ENCODE assay signal across 8 mouse cellular contexts in genomic region chr9:42944536-42945006, GRCm38 (mm10). TPM values are rescaled to one million over a fixed set of nuclear protein-coding genes. Genes with fewer than 3 reads are reported as not detected.
DNase-seq lines count a peak whose midpoint lies in the region; ATAC-seq and TF ChIP-seq lines count a peak whose summit lies in the region.

No protein-coding gene starts in this region.

- no peak overlapping the region for H3K27ac ChIP-seq in cortical plate, adult 2 months (ENCODE audit: insufficient read depth, low read length)

- peak overlapping the region; percentile 53 for H3K4me3 ChIP-seq in cortical plate, adult 2 months (ENCODE audit: insufficient read depth, low read length)

- no peaks in the 10 kb centered on the region for H3K4me1 ChIP-seq in cortical plate, adult 2 months (ENCODE audit: control insufficient read depth, insufficient read depth, low read length)

- peak; percentile 62 for DNase-seq in adipocyte (ENCODE audit: low spot score)
- peak; percentile 89 for DNase-seq in gastrocnemius, postnatal 10 days
- DNase-seq in induced T-regulatory cell, adult 2 months (ENCODE audit: low read depth) = peak; percentile 72
- DNase-seq in left cerebral cortex, postnatal 10 days (ENCODE audit: extremely low spot score in 1 of 2, low spot score in 2 of 2) = peak; percentile 86 to 91
- DNase-seq in right cerebral cortex, postnatal 14 days = peak; percentile 90
- DNase-seq in urinary bladder, postnatal 25 days (ENCODE audit: low spot score) = peak; percentile 83

- intact Hi-C loops in left cerebral cortex, postnatal 10 days (cut with DNase I) = loop anchor here (2.0 to 5.0 kb wide), 5 partner anchors 152 to 617 kb away; no protein-coding TSS in a partner anchor

- TF ChIP-seq CTCF in cortical plate, adult 2 months (IDR thresholded peaks at IDR 0.05; ENCODE audit: extremely low read depth, insufficient read depth, low read length) = peak; percentile 75

- no peak for TF ChIP-seq POLR2A in cortical plate, adult 2 months (IDR thresholded peaks at IDR 0.05; ENCODE audit: extremely low read depth, insufficient read depth, low read length)

- ATAC-seq in megakaryocyte-erythroid progenitor cell, adult 5-6 weeks (replicated peaks; ENCODE audit: low FRiP score, low TSS enrichment, poor library complexity, severe bottlenecking) = peak; percentile 82

RNA-seq across cellular contexts. Expression of gene Grik4, which starts 0.3 kb away (rescaled TPM):
- polyA plus RNA-seq in cortical plate, adult 2 months (2012; rRNA removed) = 10.9 and 13.4 TPM in 2 replicates
- under 1 TPM; 0.52 to 0.56 TPM for total RNA-seq in gastrocnemius, postnatal 10 days (2021)
- total RNA-seq in left cerebral cortex, postnatal 10 days (2021) = 10 to 100 TPM; 13.4 to 14.5 TPM
- not detected in 2 replicates for total RNA-seq in megakaryocyte-erythroid progenitor cell, adult 5-6 weeks (2014; fragmentation: Nextera tagmentation)
- not detected in 2 replicates for total RNA-seq in megakaryocyte-erythroid progenitor cell, adult 5-6 weeks (2017)

Comparison
In these comparisons a context has a peak if more than half of its experiments do, and no peak if none do; other contexts are left out.
1. RNA of gene Grik4, which starts 0.3 kb away (total RNA-seq): 13.4 to 14.5 TPM in left cerebral cortex, postnatal 10 days; 0.52 to 0.56 TPM in gastrocnemius, postnatal 10 days and not detected in megakaryocyte-erythroid progenitor cell, adult 5-6 weeks; every median in the first group is over 4 times any median in the second.
2. Peak in every context shown above with its lines, with median percentiles within 50 percentile points of each other: DNase-seq.